Mouse (Mus musculus): ENCODE measurements around the gene Lrrn3.

The Lrrn3 gene

DNA sequence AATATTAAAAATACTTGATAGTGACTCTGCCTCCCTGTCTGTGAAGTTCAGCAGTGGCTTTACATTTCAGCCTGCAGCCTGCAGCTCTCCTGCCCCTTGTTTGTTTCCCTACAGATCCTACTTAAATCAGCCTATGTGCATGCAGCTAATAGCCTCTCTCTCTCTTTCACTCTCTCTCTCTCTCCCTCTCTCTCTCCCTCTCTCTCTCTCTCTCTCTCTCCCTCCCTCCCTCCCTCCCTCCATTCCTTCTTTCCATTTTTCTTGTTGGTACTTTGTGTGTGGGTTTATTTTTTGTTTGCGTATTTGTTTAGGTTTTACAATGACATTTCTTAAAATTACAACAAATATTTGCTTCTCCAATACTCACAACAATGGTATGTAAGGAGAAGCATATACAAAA is at the start of gene Lrrn3:
TSS of gene Lrrn3 (minus strand) at position 101 of the 400 bp plus-strand sequence.
- DNase-seq = no peak

DNA sequence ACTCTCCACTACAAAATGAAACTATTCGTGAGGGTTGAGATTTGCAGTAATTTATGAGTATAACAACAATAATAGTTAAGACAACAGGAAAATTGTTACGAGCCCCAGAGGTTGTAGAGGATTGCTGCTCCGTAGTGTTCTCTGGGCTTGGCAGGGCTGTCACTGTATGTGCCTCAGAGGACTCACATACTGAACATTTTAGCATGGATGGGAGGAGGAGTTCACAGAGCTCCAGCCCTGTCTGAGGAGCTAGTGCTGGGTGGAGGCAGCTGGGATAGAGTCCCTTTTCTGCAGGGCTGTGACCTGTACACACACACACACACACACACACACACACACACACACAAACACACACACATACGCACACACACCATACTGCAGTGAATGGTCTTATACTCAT is 42.2 kb upstream of the Lrrn3 start:
- DNase-seq = no peak

- DNase-seq = no peak
These were observed 40.5 kb upstream of the Lrrn3 start for GRCm38 (mm10) chr12:41526688-41527087.

- DNase-seq = no peak
These were observed 35.4 kb upstream of the Lrrn3 start for GRCm38 (mm10) chr12:41521671-41522070.

- no peak for DNase-seq
These were observed 34.1 kb upstream of the Lrrn3 start for GRCm38 (mm10) chr12:41520326-41520725.

DNA sequence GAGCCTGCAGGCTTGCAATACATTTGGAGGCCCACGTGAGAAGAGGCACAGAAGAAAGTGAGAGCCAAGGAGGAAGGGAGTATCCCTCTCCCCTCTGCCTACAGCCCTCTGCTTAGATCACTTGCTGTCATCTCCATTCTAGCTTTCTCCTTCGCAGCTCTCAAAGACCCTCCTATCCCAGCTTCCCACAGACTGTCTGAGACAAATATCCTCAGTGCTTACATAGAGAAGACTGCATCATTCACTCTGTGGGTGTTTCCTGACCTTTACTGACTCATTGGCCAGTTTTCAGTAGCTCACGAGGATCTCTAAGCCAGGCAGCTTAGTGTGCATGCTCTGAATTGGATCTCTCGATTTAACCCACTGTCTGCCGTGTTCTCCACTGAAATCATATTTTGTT is 32.7 kb upstream of the Lrrn3 start:
- no peak for DNase-seq

DNA sequence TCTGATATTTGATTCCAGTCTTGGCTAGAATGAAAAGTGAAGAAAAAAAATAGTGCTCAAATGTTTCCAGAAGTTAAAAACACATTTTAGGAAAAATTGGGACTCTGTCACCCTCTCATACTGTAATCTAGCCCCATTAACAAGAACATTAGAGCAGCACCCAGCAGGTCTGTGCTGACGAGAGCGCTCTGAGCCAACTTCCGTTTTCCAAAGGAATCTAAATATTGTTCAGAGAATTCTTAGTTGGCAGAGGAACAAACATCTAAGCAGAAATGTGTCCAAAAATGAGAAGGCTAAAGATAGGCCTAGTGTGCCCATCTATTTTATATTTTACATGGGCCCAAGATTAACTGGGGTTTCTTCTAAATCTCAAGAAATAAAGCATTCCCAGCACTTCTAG is 24.4 kb upstream of the Lrrn3 start:
- DNase-seq = no peak

GRCm38 (mm10) chr12:41508610-41509009 is 22.4 kb upstream of the Lrrn3 start:
- no peak for DNase-seq

DNA sequence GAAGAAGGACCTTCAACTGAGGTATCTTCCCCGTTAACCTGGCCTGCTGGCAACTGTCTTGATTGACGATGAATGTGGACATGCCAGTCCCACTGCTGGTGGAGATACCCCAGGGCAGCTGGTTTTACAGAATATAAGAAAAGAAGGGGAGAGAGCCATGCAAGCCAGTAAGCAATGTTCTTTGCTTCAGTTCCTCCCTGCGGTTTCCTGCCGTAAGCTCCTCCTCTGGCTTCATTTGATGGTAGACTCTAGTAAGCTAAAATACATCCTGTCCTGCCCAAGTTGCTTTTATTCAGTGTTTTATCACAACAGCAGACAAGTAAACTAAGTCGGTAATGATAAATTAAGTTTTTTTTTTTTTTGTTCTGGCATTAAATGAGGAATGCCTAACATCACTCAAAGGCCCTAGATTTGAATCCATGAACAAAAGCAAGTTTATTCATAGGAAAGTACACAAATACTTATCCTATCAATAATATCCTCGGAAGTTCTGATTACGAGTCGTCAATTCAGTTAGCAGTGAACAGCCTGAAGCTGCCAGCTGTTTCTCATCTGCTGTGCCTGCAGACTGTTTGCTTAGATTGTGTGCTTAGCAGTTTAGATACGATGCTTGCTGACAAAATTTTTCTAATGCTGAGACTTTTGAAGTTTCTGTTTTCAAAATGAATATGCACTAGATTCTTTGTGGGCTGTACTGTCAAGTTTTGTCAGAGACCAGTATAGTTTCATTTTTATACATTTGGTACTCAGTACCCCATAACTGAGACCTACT is 14.0 kb upstream of the Lrrn3 start:
- no peak for DNase-seq

- no peak for DNase-seq
These were observed 8.4 kb upstream of the Lrrn3 start for GRCm38 (mm10) chr12:41494620-41495019.

- DNase-seq = no peak
These were observed 774 bp upstream of the Lrrn3 start for GRCm38 (mm10) chr12:41487005-41487404.

DNA sequence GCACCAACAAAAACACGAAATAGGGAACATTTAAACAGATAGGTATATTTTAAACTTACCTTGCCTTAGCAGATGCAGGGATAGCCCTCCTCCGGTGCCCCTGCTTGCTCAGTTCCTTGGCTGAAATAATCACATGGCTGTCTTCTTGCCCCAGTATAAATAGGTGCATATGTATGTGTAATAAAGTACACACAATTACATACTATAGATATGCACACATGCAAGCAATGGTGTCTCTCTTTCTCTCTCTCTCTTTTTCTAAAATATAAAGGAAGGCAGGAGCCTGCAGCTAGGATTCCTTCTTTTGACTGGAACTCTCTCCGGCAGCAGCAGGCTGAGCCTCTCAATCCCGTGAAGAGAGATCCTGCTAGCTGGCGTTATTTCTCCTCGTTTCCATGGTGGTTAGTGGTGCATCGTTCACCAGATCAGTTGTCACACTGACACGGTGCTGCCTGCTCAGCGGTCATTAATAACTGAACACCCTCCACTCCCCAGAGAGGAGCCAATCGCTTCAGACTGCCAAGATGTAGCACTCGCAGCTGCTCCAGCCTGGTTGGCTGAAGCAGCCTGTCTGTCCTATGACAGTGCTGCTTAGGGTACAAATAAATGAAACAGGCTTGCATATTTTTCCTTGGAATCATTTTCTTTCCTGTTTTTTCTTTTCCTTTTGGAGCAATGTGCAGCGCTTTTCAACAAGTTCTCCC is 567 bp downstream of the Lrrn3 start:
- peak; percentile 82 for DNase-seq

DNA sequence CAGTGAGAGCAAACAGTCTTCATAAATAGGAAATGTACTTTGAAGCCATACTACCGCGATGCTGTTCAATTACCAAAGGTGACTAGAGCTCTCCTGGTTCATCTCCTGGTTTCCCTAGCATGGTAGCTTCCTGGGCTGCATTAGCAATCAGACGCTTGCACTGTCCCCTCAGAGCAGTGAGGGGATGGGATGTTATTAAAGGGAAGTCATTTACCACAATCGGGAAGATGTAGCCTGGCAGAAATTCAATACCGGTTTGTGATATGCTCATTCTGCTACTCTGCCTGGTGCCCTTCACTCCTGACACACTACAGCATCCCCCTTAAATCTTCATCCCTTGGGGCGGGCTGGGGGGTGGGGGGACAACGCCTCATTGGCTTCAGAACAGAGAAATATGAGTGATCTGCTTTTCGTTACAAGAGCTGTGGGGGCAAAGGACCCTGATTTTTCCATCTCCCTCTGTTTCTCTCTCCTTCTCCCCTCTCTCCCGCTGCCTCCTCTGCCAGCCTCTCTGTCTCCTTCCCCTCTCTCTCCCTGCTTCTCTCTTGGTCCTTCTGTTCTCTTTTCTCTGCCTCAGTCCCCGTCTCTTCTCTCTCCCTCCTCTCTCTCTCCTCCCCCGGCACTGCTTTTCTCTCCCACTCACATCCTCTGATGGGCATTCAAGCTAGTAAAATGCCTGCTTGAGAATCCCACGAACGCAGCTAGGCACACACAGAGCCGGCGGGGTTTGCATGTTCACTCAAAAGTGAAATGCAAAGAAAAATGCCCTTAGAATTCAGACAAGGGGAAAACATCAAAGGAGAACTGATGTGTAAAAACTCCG is 1.3 kb downstream of the Lrrn3 start:
- peak; percentile 52 for DNase-seq

GRCm38 (mm10) chr12:41483593-41484451 is 2.4 kb downstream of the Lrrn3 start:
- peak; percentile 47 for DNase-seq

- peak; percentile 20 for DNase-seq
These were observed 3.1 kb downstream of the Lrrn3 start for GRCm38 (mm10) chr12:41483091-41483592.

DNA sequence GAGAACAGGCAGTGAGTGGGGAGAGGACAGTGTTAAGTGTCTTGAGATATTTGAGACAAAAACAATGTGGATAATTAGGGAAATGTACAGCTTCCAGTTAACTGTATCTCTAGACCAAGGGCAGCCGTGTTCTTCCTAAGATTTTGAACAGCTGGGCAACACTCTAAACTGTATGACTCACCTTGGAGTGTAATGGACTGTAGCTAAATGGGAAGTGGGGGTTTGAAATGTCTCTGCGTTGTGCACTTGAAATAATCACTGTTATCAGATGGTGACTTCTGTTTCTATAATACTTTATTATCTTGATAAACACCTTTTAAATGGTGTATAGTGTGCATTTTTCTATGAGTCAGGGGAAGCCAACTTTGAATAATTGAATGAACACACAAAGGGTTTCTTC is 4.7 kb downstream of the Lrrn3 start:
- DNase-seq = no peak

GRCm38 (mm10) chr12:41469096-41469801 is 17.0 kb downstream of the Lrrn3 start:
- DNase-seq = no peak

GRCm38 (mm10) chr12:41468374-41468991 is 17.7 kb downstream of the Lrrn3 start:
- no peak for DNase-seq

DNA sequence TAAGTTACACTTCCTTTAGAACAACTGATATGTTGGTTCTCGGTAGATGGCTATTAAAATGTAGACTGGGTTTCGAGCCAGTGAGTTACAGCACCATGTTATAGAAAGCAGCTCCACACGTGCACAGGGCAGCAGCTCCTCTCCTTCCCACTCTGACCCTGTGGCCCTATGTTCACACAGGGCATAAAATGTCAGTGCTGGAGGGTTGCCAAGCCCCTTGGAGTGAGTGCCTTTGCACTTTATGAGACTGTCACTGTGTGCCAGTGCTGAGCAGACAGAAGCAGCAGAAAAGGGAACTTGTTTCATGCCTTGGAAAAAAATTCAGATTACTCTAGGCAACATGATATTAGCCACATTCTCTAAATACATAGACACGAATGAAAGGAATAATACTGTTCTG is 47.8 kb downstream of the Lrrn3 start:
- DNase-seq = no peak

- no peak for DNase-seq
These were observed 49.8 kb downstream of the Lrrn3 start for GRCm38 (mm10) chr12:41436206-41436985.

All from right cerebral cortex, postnatal 25 days (tissue).